Mouse (Mus musculus) heart, adult 2 months (tissue): ENCODE measurements around the gene She.

Source experiments
- CTCF ChIP-seq: fragments of 200-600 bp; IDR thresholded peaks from 2 replicates; pipeline ENCODE4 v1.8.1; 2022; ENCODE audit warnings: antibody characterized with exemption, mild to moderate bottlenecking, moderate library complexity
- POLR2A ChIP-seq: fragments of 200-500 bp; IDR thresholded peaks from 2 replicates; pipeline ENCODE4 v1.6.1; 2011; ENCODE audit warnings: mild to moderate bottlenecking, low read depth, low read length, control low read depth; ENCODE audit not compliant: insufficient read depth

GRCm38 (mm10) chr3:89891696-89892095 lies 60.5 kb downstream of the She start:
- TF ChIP-seq CTCF (no peak), POLR2A (no peak)
